27 mouse cellular contexts compared by ENCODE assay signal in the genomic region with DNA sequence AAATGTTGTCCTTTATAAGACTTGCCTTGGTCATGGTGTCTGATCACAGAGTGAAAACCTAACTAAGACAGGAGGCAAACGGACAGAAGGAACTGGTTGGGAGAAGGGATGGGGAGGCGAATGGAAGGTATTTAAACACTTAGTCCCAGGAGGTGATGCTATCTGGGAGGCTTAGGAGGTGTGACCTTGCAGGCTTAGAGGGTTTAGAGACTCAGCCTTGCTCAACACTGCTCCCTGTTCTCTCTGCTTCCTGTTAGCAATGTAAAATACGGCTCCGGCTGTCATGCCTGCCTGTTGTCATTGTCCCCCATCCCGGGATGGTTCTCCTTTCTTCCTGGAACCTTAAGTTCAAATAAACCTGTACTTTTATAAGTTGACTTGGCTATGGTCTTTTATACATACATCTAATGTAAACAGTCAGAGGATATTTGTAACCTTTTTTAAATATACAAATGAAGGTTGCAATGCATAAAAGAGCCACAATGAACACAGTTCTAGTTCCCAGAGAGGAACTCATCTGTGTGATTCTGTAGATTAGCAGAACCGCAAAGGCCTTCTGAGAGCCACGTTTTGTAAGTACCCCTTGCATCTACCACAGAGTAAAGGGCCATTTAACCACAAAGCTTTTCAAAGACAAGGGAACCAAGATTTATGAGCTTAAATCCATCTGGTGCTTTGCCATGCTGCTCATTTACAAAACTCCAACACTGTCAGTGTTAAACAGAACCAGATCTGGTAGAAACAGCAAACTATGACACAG.
DNase-seq lines count a peak whose midpoint lies in the region; ATAC-seq and TF ChIP-seq lines count a peak whose summit lies in the region.
"Had no signal": no experiment of that assay in that cellular context is flagged by ENCODE, and none has a peak within 500 bp of the region (broad histone marks: within the 10 kb centered on the region; RNA-seq: fewer than 3 reads in every experiment).

No protein-coding gene starts in this region.

- H3K4me3 ChIP-seq in forebrain, postnatal 0 days (ENCODE audit: low read depth, low read length), result no peak overlapping the region
- no peak overlapping the region for H3K4me3 ChIP-seq in forebrain, embryonic 15.5 days
- H3K4me3 ChIP-seq: heart, embryonic 10.5 days; hindbrain, embryonic 10.5 days; limb, embryonic 12.5 days; megakaryocyte, embryonic 14.5 days; midbrain, embryonic 15.5 days; myocyte had no signal

- H3K4me2 ChIP-seq in forebrain, postnatal 0 days (ENCODE audit: low read depth), result no peak overlapping the region
- H3K4me2 ChIP-seq in forebrain, embryonic 15.5 days (replicated peaks), result no peak overlapping the region
- H3K4me2 ChIP-seq: limb, embryonic 12.5 days; liver, embryonic 11.5 days; midbrain, embryonic 15.5 days had no signal

- H3K36me3 ChIP-seq in forebrain, postnatal 0 days (ENCODE audit: insufficient read depth), result no peaks in the 10 kb centered on the region
- H3K36me3 ChIP-seq in forebrain, embryonic 15.5 days, result no peaks in the 10 kb centered on the region
- H3K36me3 ChIP-seq: limb, embryonic 12.5 days; midbrain, embryonic 15.5 days had no signal

- H3K9me3 ChIP-seq in forebrain, postnatal 0 days (ENCODE audit: low read length), result no peaks in the 10 kb centered on the region
- H3K9me3 ChIP-seq in forebrain, embryonic 15.5 days, result no peaks in the 10 kb centered on the region
- H3K9me3 ChIP-seq: G1E; heart, embryonic 10.5 days; hindbrain, embryonic 10.5 days; limb, embryonic 12.5 days; megakaryocyte, embryonic 14.5 days; midbrain, embryonic 15.5 days had no signal

- no peaks in the 10 kb centered on the region for H3K4me1 ChIP-seq in forebrain, postnatal 0 days (ENCODE audit: insufficient read depth)
- no peaks in the 10 kb centered on the region for H3K4me1 ChIP-seq in forebrain, embryonic 15.5 days
- H3K4me1 ChIP-seq: heart, embryonic 10.5 days; hindbrain, embryonic 10.5 days; midbrain, embryonic 15.5 days had no signal

- no peak overlapping the region for H3K9ac ChIP-seq in forebrain, postnatal 0 days
- H3K9ac ChIP-seq in forebrain, embryonic 15.5 days (replicated peaks), result no peak overlapping the region
- H3K9ac ChIP-seq: limb, embryonic 12.5 days; liver, postnatal 0 days; midbrain, embryonic 15.5 days had no signal

- DNase-seq in forebrain, postnatal 0 days, result no peak
- peak; percentile 30 for DNase-seq in adipocyte (ENCODE audit: low spot score)
- DNase-seq in naive thymus-derived CD4-positive, alpha-beta T cell, adult 2 months (ENCODE audit: low read depth), result peak; percentile 23
- DNase-seq in urinary bladder, postnatal 10 days (ENCODE audit: low spot score), result no peak
- DNase-seq: adrenal gland, postnatal 10 days; cerebellum, adult 8-10 months; cerebellum, postnatal 36 days; kidney, adult 9 months; kidney, postnatal 25 days; layer of hippocampus, postnatal 36 days; liver, postnatal 0 days; right cerebral cortex, adult 18-20 months had no signal

- no peak overlapping the region for H3K27ac ChIP-seq in forebrain, postnatal 0 days (ENCODE audit: low read depth, low read length)
- H3K27ac ChIP-seq in forebrain, embryonic 15.5 days (replicated peaks), result no peak overlapping the region
- H3K27ac ChIP-seq: heart, embryonic 10.5 days; hindbrain, embryonic 10.5 days; limb, embryonic 12.5 days; midbrain, embryonic 15.5 days had no signal

- ATAC-seq in forebrain, postnatal 0 days, result peak; percentile 58
- no peak for ATAC-seq in forebrain, embryonic 15.5 days (replicated peaks)
- ATAC-seq in inflammation-experienced regulatory T-cells, adult 6 months, result peak; percentile 35
- ATAC-seq in activated CD4-positive, CD25-positive, alpha-beta regulatory T cell, adult 4 months, result no peak
- ATAC-seq: hindbrain, embryonic 16.5 days; intestine, embryonic 16.5 days; liver, postnatal 0 days; lung, postnatal 0 days; midbrain, embryonic 15.5 days had no signal

- TF ChIP-seq CTCF in forebrain, postnatal 0 days (IDR thresholded peaks at IDR 0.05; ENCODE audit: low read depth), result no peak

- 85% methylated on average over 7 of the region's 7 CpGs for WGBS in forebrain, postnatal 0 days
- WGBS in forebrain, embryonic 15.5 days, result 85% methylated on average over 7 of the region's 7 CpGs

- no peaks in the 10 kb centered on the region for H3K27me3 ChIP-seq in forebrain, postnatal 0 days (ENCODE audit: insufficient read depth, low read length)
- no peaks in the 10 kb centered on the region for H3K27me3 ChIP-seq in forebrain, embryonic 15.5 days
- H3K27me3 ChIP-seq: CH12.LX; limb, embryonic 12.5 days; midbrain, embryonic 15.5 days had no signal

Comparison
In these comparisons a context has a peak if more than half of its experiments do, and no peak if none do; other contexts are left out.
1. ATAC-seq: peak in forebrain, postnatal 0 days (single experiment) and inflammation-experienced regulatory T-cells, adult 6 months (single experiment); none in forebrain, embryonic 15.5 days (single experiment) and activated CD4-positive, CD25-positive, alpha-beta regulatory T cell, adult 4 months (single experiment).
2. DNase-seq: peak in adipocyte (single experiment) and naive thymus-derived CD4-positive, alpha-beta T cell, adult 2 months (single experiment); none in forebrain, postnatal 0 days (single experiment) and urinary bladder, postnatal 10 days (single experiment).